Mouse (Mus musculus) ES-Bruce4 (cell line): ENCODE results near the gene Gm5565.
"Not testable (repeated sequence)": the region's sequence is repeated elsewhere in the genome, so short reads cannot be mapped to it uniquely, and the experiment has no call there.

Experiments used
- CTCF ChIP-seq: IDR thresholded peaks from one replicate; pipeline ENCODE4 v1.8.1; 2011; ENCODE audit warnings: low read depth, low read length
- EP300 ChIP-seq: IDR thresholded peaks from 2 replicates; pipeline ENCODE4 v1.6.1; 2011; ENCODE audit warnings: low read depth, low read length; ENCODE audit not compliant: insufficient read depth
- POLR2A ChIP-seq: IDR thresholded peaks from one replicate; pipeline ENCODE4 v1.8.1; 2011; ENCODE audit warnings: low read length; ENCODE audit not compliant: insufficient read depth

DNA sequence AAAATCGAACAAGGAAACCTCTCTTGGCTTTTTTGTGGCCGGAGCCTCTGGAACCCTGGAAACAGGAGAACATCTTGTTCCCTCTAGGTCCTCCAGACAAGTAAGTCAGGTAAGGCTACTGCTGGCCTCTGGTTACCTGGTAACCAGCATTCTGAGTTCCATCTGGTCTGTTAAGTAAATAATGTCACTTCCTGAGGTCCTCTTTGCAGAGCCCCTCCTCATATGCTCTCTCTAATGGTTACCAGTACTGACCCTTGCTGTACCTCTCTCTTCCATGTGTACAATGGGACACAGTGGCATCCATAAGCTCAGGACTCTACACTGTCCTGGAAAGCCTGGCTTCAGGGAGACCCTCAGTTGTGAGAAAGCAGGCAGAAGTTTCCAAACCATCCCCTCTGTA lies 10.3 kb upstream of the Gm5565 start, which contains the start of gene Gm6309:
- TF ChIP-seq POLR2A, CTCF, EP300: not testable (repeated sequence)
